Mouse (Mus musculus) midbrain, embryonic 12.5 days (tissue): ENCODE results near the gene Urb1. TPM values are rescaled to one million over a fixed set of nuclear protein-coding genes. Genes with fewer than 3 reads are reported as not detected.

Source experiments
- ATAC-seq: fragments of 200-750 bp; cut with Nextera tagmentation; 2 replicates; pipeline ENCODE4 v1.8.0; 2017; ENCODE audit warnings: low read depth, moderate TSS enrichment, moderate library complexity; ENCODE audit not compliant: low FRiP score
- H3K27ac ChIP-seq: fragments of 300-500 bp; sonication (generic); replicated peaks from 2 replicates; pipeline ENCODE4 v1.5.1; 2016; ENCODE audit warnings: mild to moderate bottlenecking
- H3K27me3 ChIP-seq: fragments of 300-500 bp; sonication (generic); 2 replicates; pipeline ENCODE4 v1.6.1; 2016; ENCODE audit warnings: mild to moderate bottlenecking
- H3K36me3 ChIP-seq: fragments of 300-500 bp; sonication (generic); 2 replicates; pipeline ENCODE4 v1.6.1; 2016
- H3K4me1 ChIP-seq: fragments of 300-500 bp; sonication (generic); 2 replicates; pipeline ENCODE4 v1.6.1; 2016
- H3K4me2 ChIP-seq: fragments of 300-500 bp; sonication (generic); replicated peaks from 2 replicates; pipeline ENCODE4 v1.6.1; 2016; ENCODE audit warnings: mild to moderate bottlenecking, moderate library complexity
- H3K4me3 ChIP-seq: fragments of 300-500 bp; sonication (generic); 2 replicates; pipeline ENCODE4 v1.5.1; 2016; ENCODE audit warnings: mild to moderate bottlenecking
- H3K9ac ChIP-seq: fragments of 300-500 bp; sonication (generic); replicated peaks from 2 replicates; pipeline ENCODE4 v1.6.1; 2016; ENCODE audit warnings: mild to moderate bottlenecking, moderate library complexity
- H3K9me3 ChIP-seq: fragments of 300-500 bp; sonication (generic); 2 replicates; pipeline ENCODE4 v1.6.1; 2016; ENCODE audit warnings: mild to moderate bottlenecking
- WGBS: fragments of 180-500 bp; shearing (Covaris S2); methylation state at CpG from one replicate; pipeline ENCODE4 v1.1.7; 2016; 5-methylcytosine and 5-hydroxymethylcytosine counted together
- polyA plus RNA-seq: library from polyadenylated mRNA; unstranded; fragments of >200 nt; fragmentation: Nextera tagmentation; extraction: Ambion mirVana; gene quantifications from 2 replicates; pipeline ENCODE4 v1.2.1, GENCODE M21; 2016

Gene Urb1
- polyA plus RNA-seq, 1 experiment from 2014 or later: 13.8 TPM

- no peak overlapping the region for H3K9ac ChIP-seq
- no peaks in the 10 kb centered on the region for H3K9me3 ChIP-seq
- no peak overlapping the region for H3K4me3 ChIP-seq
- H3K4me2 ChIP-seq: no peak overlapping the region
- H3K36me3 ChIP-seq: peaks cover 87% of the 10 kb centered on the region
- no peak overlapping the region for H3K27ac ChIP-seq
- no peak for ATAC-seq
- 82% methylated on average over 3 of the region's 3 CpGs for WGBS
- no peaks in the 10 kb centered on the region for H3K4me1 ChIP-seq
- no peaks in the 10 kb centered on the region for H3K27me3 ChIP-seq
These were observed 17.7 kb downstream of the Urb1 start for GRCm38 (mm10) chr16:90792500-90792899.

GRCm38 (mm10) chr16:90792066-90792465 is 18.1 kb downstream of the Urb1 start:
- Histone ChIP-seq H3K4me2 (no peak overlapping the region), H3K36me3 (peaks cover 87% of the 10 kb centered on the region), H3K4me1 (no peaks in the 10 kb centered on the region), H3K9me3 (no peaks in the 10 kb centered on the region), H3K27ac (no peak overlapping the region), H3K9ac (no peak overlapping the region), H3K27me3 (no peaks in the 10 kb centered on the region), H3K4me3 (no peak overlapping the region)
- no peak for ATAC-seq
- 92% methylated on average over 5 of the region's 5 CpGs for WGBS

GRCm38 (mm10) chr16:90790946-90791345 is 19.3 kb downstream of the Urb1 start:
- 89% methylated on average over 6 of the region's 6 CpGs for WGBS
- Histone ChIP-seq H3K4me2 (no peak overlapping the region), H3K27ac (no peak overlapping the region), H3K36me3 (peaks cover 87% of the 10 kb centered on the region), H3K4me3 (no peak overlapping the region), H3K27me3 (no peaks in the 10 kb centered on the region), H3K4me1 (no peaks in the 10 kb centered on the region), H3K9me3 (no peaks in the 10 kb centered on the region), H3K9ac (no peak overlapping the region)
- ATAC-seq: no peak

- H3K36me3 ChIP-seq: peaks cover 96% of the 10 kb centered on the region
- no peak for ATAC-seq
- H3K4me1 ChIP-seq: no peaks in the 10 kb centered on the region
- H3K27me3 ChIP-seq: no peaks in the 10 kb centered on the region
- H3K9ac ChIP-seq: no peak overlapping the region
- H3K4me2 ChIP-seq: no peak overlapping the region
- H3K4me3 ChIP-seq: no peak overlapping the region
- WGBS: 93% methylated on average over 6 of the region's 6 CpGs
- no peaks in the 10 kb centered on the region for H3K9me3 ChIP-seq
- no peak overlapping the region for H3K27ac ChIP-seq
These were observed 21.6 kb downstream of the Urb1 start for GRCm38 (mm10) chr16:90788580-90788979.

GRCm38 (mm10) chr16:90785257-90785656 is 25.0 kb downstream of the Urb1 start:
- H3K9ac ChIP-seq: no peak overlapping the region
- no peak overlapping the region for H3K4me3 ChIP-seq
- ATAC-seq: no peak
- no peaks in the 10 kb centered on the region for H3K27me3 ChIP-seq
- H3K9me3 ChIP-seq: no peaks in the 10 kb centered on the region
- H3K4me2 ChIP-seq: no peak overlapping the region
- H3K36me3 ChIP-seq: peaks cover 96% of the 10 kb centered on the region
- WGBS: 96% methylated on average over 4 of the region's 4 CpGs
- no peaks in the 10 kb centered on the region for H3K4me1 ChIP-seq
- H3K27ac ChIP-seq: no peak overlapping the region

- no peaks in the 10 kb centered on the region for H3K27me3 ChIP-seq
- ATAC-seq: no peak
- H3K9me3 ChIP-seq: no peaks in the 10 kb centered on the region
- H3K36me3 ChIP-seq: peaks cover 97% of the 10 kb centered on the region
- no peak overlapping the region for H3K27ac ChIP-seq
- H3K4me1 ChIP-seq: no peaks in the 10 kb centered on the region
- H3K9ac ChIP-seq: no peak overlapping the region
- 95% methylated on average over 11 of the region's 11 CpGs for WGBS
- H3K4me2 ChIP-seq: no peak overlapping the region
- H3K4me3 ChIP-seq: no peak overlapping the region
These were observed 26.9 kb downstream of the Urb1 start for GRCm38 (mm10) chr16:90783302-90783701.

GRCm38 (mm10) chr16:90779783-90780182 is 30.4 kb downstream of the Urb1 start:
- Histone ChIP-seq H3K4me3 (no peak overlapping the region), H3K4me2 (no peak overlapping the region), H3K27ac (peak overlapping the region; percentile 20; the same call in 1 of the 2 replicates), H3K4me1 (no peaks in the 10 kb centered on the region), H3K9ac (no peak overlapping the region), H3K27me3 (no peaks in the 10 kb centered on the region), H3K36me3 (peaks cover 96% of the 10 kb centered on the region), H3K9me3 (no peaks in the 10 kb centered on the region)
- 73% methylated on average over 11 of the region's 11 CpGs for WGBS
- ATAC-seq: peak; percentile 65; the same call in 1 of the 2 replicates

- Histone ChIP-seq H3K4me3 (no peak overlapping the region), H3K27me3 (no peaks in the 10 kb centered on the region), H3K36me3 (peaks cover 99% of the 10 kb centered on the region), H3K4me2 (no peak overlapping the region), H3K9me3 (no peaks in the 10 kb centered on the region), H3K9ac (no peak overlapping the region; the same call in 1 of the 2 replicates), H3K4me1 (no peaks in the 10 kb centered on the region), H3K27ac (no peak overlapping the region)
- 85% methylated on average over 10 of the region's 10 CpGs for WGBS
- ATAC-seq: no peak
These were observed 34.2 kb downstream of the Urb1 start for GRCm38 (mm10) chr16:90775946-90776520.

- no peak overlapping the region for H3K27ac ChIP-seq
- no peaks in the 10 kb centered on the region for H3K27me3 ChIP-seq
- no peak for ATAC-seq
- peaks cover 97% of the 10 kb centered on the region for H3K36me3 ChIP-seq
- H3K4me1 ChIP-seq: no peaks in the 10 kb centered on the region
- no peaks in the 10 kb centered on the region for H3K9me3 ChIP-seq
- H3K9ac ChIP-seq: no peak overlapping the region
- H3K4me3 ChIP-seq: no peak overlapping the region
- H3K4me2 ChIP-seq: no peak overlapping the region
- WGBS: 89% methylated on average over 6 of the region's 6 CpGs
These were observed 35.6 kb downstream of the Urb1 start for GRCm38 (mm10) chr16:90774646-90775045.

- ATAC-seq: no peak
- Histone ChIP-seq H3K27me3 (no peaks in the 10 kb centered on the region), H3K27ac (no peak overlapping the region), H3K4me3 (no peak overlapping the region), H3K4me2 (no peak overlapping the region), H3K9ac (no peak overlapping the region), H3K4me1 (no peaks in the 10 kb centered on the region), H3K36me3 (peaks cover 97% of the 10 kb centered on the region), H3K9me3 (0 out of 2 replicates have a peak, but pooled peaks cover under 1% of the 10 kb centered on the region)
- WGBS: 97% methylated on average over 12 of the region's 12 CpGs
These were observed 36.0 kb downstream of the Urb1 start for GRCm38 (mm10) chr16:90774216-90774615.

GRCm38 (mm10) chr16:90766919-90767454 is 43.2 kb downstream of the Urb1 start:
- no peaks in the 10 kb centered on the region for H3K27me3 ChIP-seq
- no peak overlapping the region for H3K4me3 ChIP-seq
- H3K4me1 ChIP-seq: no peaks in the 10 kb centered on the region
- H3K27ac ChIP-seq: no peak overlapping the region
- H3K36me3 ChIP-seq: peaks cover 89% of the 10 kb centered on the region
- no peak overlapping the region for H3K4me2 ChIP-seq
- 97% methylated on average over 15 of the region's 15 CpGs for WGBS
- H3K9me3 ChIP-seq: 0 out of 2 replicates have a peak, but pooled peaks cover 4% of the 10 kb centered on the region
- ATAC-seq: no peak
- H3K9ac ChIP-seq: no peak overlapping the region

- H3K27me3 ChIP-seq: no peaks in the 10 kb centered on the region
- ATAC-seq: no peak
- no peak overlapping the region for H3K4me2 ChIP-seq
- no peaks in the 10 kb centered on the region for H3K4me1 ChIP-seq
- peaks cover 89% of the 10 kb centered on the region for H3K36me3 ChIP-seq
- 90% methylated on average over 9 of the region's 9 CpGs for WGBS
- H3K4me3 ChIP-seq: no peak overlapping the region
- H3K9me3 ChIP-seq: 0 out of 2 replicates have a peak, but pooled peaks cover 4% of the 10 kb centered on the region
- H3K9ac ChIP-seq: no peak overlapping the region
- no peak overlapping the region for H3K27ac ChIP-seq
These were observed 44.9 kb downstream of the Urb1 start for GRCm38 (mm10) chr16:90765195-90765877.
